Mouse (Mus musculus) stomach, embryonic 16.5 days (tissue): ENCODE measurements around the gene Hectd4. TPM values are rescaled to one million over a fixed set of nuclear protein-coding genes. Genes with fewer than 3 reads are reported as not detected.
"Not testable (repeated sequence)": the region's sequence is repeated elsewhere in the genome, so short reads cannot be mapped to it uniquely, and the experiment has no call there.

Experiments
- ATAC-seq: fragments of 200-750 bp; cut with Nextera tagmentation; 2 replicates; pipeline ENCODE4 v1.8.0; 2017; ENCODE audit warnings: moderate number of reproducible peaks, moderate TSS enrichment; ENCODE audit not compliant: insufficient read depth, low FRiP score
- H3K27ac ChIP-seq: fragments of 300-500 bp; sonication (generic); 2 replicates; pipeline ENCODE4 v1.5.1; 2014; ENCODE audit warnings: low read length
- H3K27me3 ChIP-seq: fragments of 300-500 bp; sonication (generic); 2 replicates; pipeline ENCODE4 v1.6.1; 2014; ENCODE audit warnings: low read length, control low read depth, mixed read lengths; ENCODE audit not compliant: control insufficient read depth, insufficient read depth
- H3K36me3 ChIP-seq: fragments of 300-500 bp; sonication (generic); 2 replicates; pipeline ENCODE4 v1.6.1; 2014; ENCODE audit warnings: low read length; ENCODE audit not compliant: control insufficient read depth, insufficient read depth
- H3K4me1 ChIP-seq: fragments of 300-500 bp; sonication (generic); 2 replicates; pipeline ENCODE4 v1.6.1; 2014; ENCODE audit warnings: low read length, control low read depth, mixed read lengths; ENCODE audit not compliant: control insufficient read depth, insufficient read depth
- H3K4me2 ChIP-seq: fragments of 300-500 bp; sonication (generic); 2 replicates; pipeline ENCODE4 v1.6.1; 2014; ENCODE audit warnings: low read depth, low read length, mixed read lengths
- H3K4me3 ChIP-seq: fragments of 300-500 bp; sonication (generic); replicated peaks from 2 replicates; pipeline ENCODE4 v1.5.1; 2014; ENCODE audit warnings: mild to moderate bottlenecking, low read length
- H3K9ac ChIP-seq: fragments of 300-500 bp; sonication (generic); 2 replicates; pipeline ENCODE4 v1.6.1; 2014; ENCODE audit warnings: low read length
- H3K9me3 ChIP-seq: fragments of 300-500 bp; sonication (generic); replicated peaks from 2 replicates; pipeline ENCODE4 v1.6.1; 2016; ENCODE audit warnings: low read length, control low read depth; ENCODE audit not compliant: control insufficient read depth
- WGBS: fragments of 180-500 bp; shearing (Covaris S2); extraction: QIAGEN DNeasy Blood & Tissue Kit; methylation state at CpG from one replicate; pipeline ENCODE4 v1.1.7; 2014; 5-methylcytosine and 5-hydroxymethylcytosine counted together
- polyA plus RNA-seq: library from polyadenylated mRNA; unstranded; fragments of >200 nt; fragmentation: Nextera tagmentation; extraction: Ambion mirVana; gene quantifications from 2 replicates; pipeline ENCODE4 v1.2.1, GENCODE M21; 2015

Gene Hectd4
- polyA plus RNA-seq, 1 experiment from 2014 or later, result 4.1 TPM

- Histone ChIP-seq H3K36me3 (peaks cover 16% of the 10 kb centered on the region), H3K27me3 (no peaks in the 10 kb centered on the region), H3K4me3 (no peak overlapping the region), H3K4me2 (no peak overlapping the region), H3K4me1 (no peaks in the 10 kb centered on the region), H3K9ac (no peak overlapping the region), H3K27ac (no peak overlapping the region), H3K9me3 (no peaks in the 10 kb centered on the region)
- ATAC-seq, result no peak
- 47% methylated on average over 7 of the region's 7 CpGs for WGBS
These were observed 5.3 kb upstream of the Hectd4 start for GRCm38 (mm10) chr5:121214707-121215106.

GRCm38 (mm10) chr5:121215380-121216125 is 4.5 kb upstream of the Hectd4 start:
- Histone ChIP-seq H3K4me1 (0 out of 2 replicates have a peak, but pooled peaks cover 2% of the 10 kb centered on the region), H3K36me3 (peaks cover 13% of the 10 kb centered on the region), H3K4me2 (no peak overlapping the region), H3K27me3 (no peaks in the 10 kb centered on the region), H3K27ac (no peak overlapping the region), H3K4me3 (no peak overlapping the region), H3K9ac (no peak overlapping the region), H3K9me3 (no peaks in the 10 kb centered on the region)
- no peak for ATAC-seq
- 51% methylated on average over 13 of the region's 13 CpGs for WGBS

- no peaks in the 10 kb centered on the region for H3K9me3 ChIP-seq
- 70% methylated on average over 12 of the region's 12 CpGs for WGBS
- 0 out of 2 replicates have a peak, but pooled peaks have one; percentile 1 for ATAC-seq
- no peaks in the 10 kb centered on the region for H3K27me3 ChIP-seq
- no peak overlapping the region for H3K27ac ChIP-seq
- no peak overlapping the region for H3K4me3 ChIP-seq
- no peak overlapping the region for H3K4me2 ChIP-seq
- peaks cover 13% of the 10 kb centered on the region for H3K36me3 ChIP-seq
- H3K4me1 ChIP-seq, result 0 out of 2 replicates have a peak, but pooled peaks cover 2% of the 10 kb centered on the region
- no peak overlapping the region for H3K9ac ChIP-seq
These were observed 3.9 kb upstream of the Hectd4 start for GRCm38 (mm10) chr5:121216126-121216446.

- not testable (repeated sequence) for H3K4me3 ChIP-seq, H3K27me3 ChIP-seq, H3K4me1 ChIP-seq, H3K36me3 ChIP-seq, H3K4me2 ChIP-seq, H3K27ac ChIP-seq, ATAC-seq, H3K9ac ChIP-seq, H3K9me3 ChIP-seq
- 88% methylated on average over 9 of the region's 9 CpGs for WGBS
These were observed 3.3 kb upstream of the Hectd4 start for GRCm38 (mm10) chr5:121216584-121217312.

- Histone ChIP-seq H3K27ac (no peak overlapping the region), H3K9me3 (no peaks in the 10 kb centered on the region), H3K4me1 (peaks cover 10% of the 10 kb centered on the region), H3K4me2 (no peak overlapping the region), H3K27me3 (no peaks in the 10 kb centered on the region), H3K9ac (no peak overlapping the region), H3K4me3 (no peak overlapping the region), H3K36me3 (peaks cover 2% of the 10 kb centered on the region)
- ATAC-seq, result no peak
- 93% methylated on average over 2 of the region's 2 CpGs for WGBS
These were observed 2.7 kb upstream of the Hectd4 start for GRCm38 (mm10) chr5:121217313-121217634.

GRCm38 (mm10) chr5:121219190-121219589 is 829 bp upstream of the Hectd4 start:
- no peak overlapping the region for H3K9ac ChIP-seq
- no peaks in the 10 kb centered on the region for H3K9me3 ChIP-seq
- 81% methylated on average over 1 of the region's 1 CpGs for WGBS
- H3K27ac ChIP-seq, result no peak overlapping the region
- no peaks in the 10 kb centered on the region for H3K27me3 ChIP-seq
- peaks cover 10% of the 10 kb centered on the region for H3K4me1 ChIP-seq
- no peak overlapping the region for H3K4me3 ChIP-seq
- no peak for ATAC-seq
- no peaks in the 10 kb centered on the region for H3K36me3 ChIP-seq
- H3K4me2 ChIP-seq, result no peak overlapping the region

GRCm38 (mm10) chr5:121220732-121221301 is 798 bp downstream of the Hectd4 start:
- no peaks in the 10 kb centered on the region for H3K27me3 ChIP-seq
- 0% methylated on average over 37 of the region's 38 CpGs for WGBS
- peak overlapping the region; percentile 80 for H3K27ac ChIP-seq
- peak overlapping the region; percentile 97 for H3K4me3 ChIP-seq
- H3K9me3 ChIP-seq, result no peaks in the 10 kb centered on the region
- H3K9ac ChIP-seq, result peak overlapping the region; percentile 93
- peak overlapping the region; percentile 72 for H3K4me2 ChIP-seq
- no peaks in the 10 kb centered on the region for H3K36me3 ChIP-seq
- peaks cover 13% of the 10 kb centered on the region for H3K4me1 ChIP-seq
- peak; percentile 22; the same call in 1 of the 2 replicates for ATAC-seq

- WGBS, result 19% methylated on average over 23 of the region's 23 CpGs
- Histone ChIP-seq H3K4me1 (peaks cover 13% of the 10 kb centered on the region), H3K9me3 (no peaks in the 10 kb centered on the region), H3K9ac (peak overlapping the region; percentile 93), H3K4me2 (peak overlapping the region; percentile 72), H3K27ac (no peak overlapping the region; the same call in 1 of the 2 replicates), H3K4me3 (peak overlapping the region; percentile 97), H3K36me3 (no peaks in the 10 kb centered on the region), H3K27me3 (no peaks in the 10 kb centered on the region)
- ATAC-seq, result no peak
These were observed 1.4 kb downstream of the Hectd4 start for GRCm38 (mm10) chr5:121221328-121221850.

- H3K27me3 ChIP-seq, H3K36me3 ChIP-seq, H3K27ac ChIP-seq, H3K9me3 ChIP-seq, ATAC-seq, H3K9ac ChIP-seq, H3K4me3 ChIP-seq, H3K4me2 ChIP-seq: not testable (repeated sequence)
- H3K4me1 ChIP-seq, result peaks cover 13% of the 10 kb centered on the region
- 94% methylated on average over 3 of the region's 4 CpGs for WGBS
These were observed 4.0 kb downstream of the Hectd4 start for GRCm38 (mm10) chr5:121224020-121224419.
